Mouse (Mus musculus) intestine, embryonic 14.5 days (tissue): ENCODE measurements around the gene Eif1b. TPM values are rescaled to one million over a fixed set of nuclear protein-coding genes. Genes with fewer than 3 reads are reported as not detected.
A peak's percentile ranks its signal among the peaks of the same experiment; 100 is the strongest.

Source experiments
- ATAC-seq: fragments of 200-750 bp; cut with Nextera tagmentation; replicated peaks from 2 replicates; pipeline ENCODE4 v1.8.0; 2017; ENCODE audit warnings: low read depth, moderate number of reproducible peaks, moderate TSS enrichment, moderate library complexity; ENCODE audit not compliant: low FRiP score, low TSS enrichment
- DNase-seq: peaks from one replicate; pipeline ENCODE4 v3.0.0-alpha.2; 2018; ENCODE audit warnings: low spot score
- H3K27ac ChIP-seq: fragments of 300-500 bp; sonication (generic); 2 replicates; pipeline ENCODE4 v1.5.1; 2014; ENCODE audit warnings: low read depth, mild to moderate bottlenecking, control low read depth
- H3K27me3 ChIP-seq: fragments of 300-500 bp; sonication (generic); replicated peaks from 2 replicates; pipeline ENCODE4 v1.6.1; 2014; ENCODE audit warnings: low read length, control low read depth; ENCODE audit not compliant: control insufficient read depth, insufficient read depth
- H3K36me3 ChIP-seq: fragments of 300-500 bp; sonication (generic); 2 replicates; pipeline ENCODE4 v1.6.1; 2014; ENCODE audit warnings: low read length, control low read depth; ENCODE audit not compliant: control insufficient read depth, insufficient read depth
- H3K4me1 ChIP-seq: fragments of 300-500 bp; sonication (generic); replicated peaks from 2 replicates; pipeline ENCODE4 v1.6.1; 2014; ENCODE audit warnings: low read length, control low read depth, mixed read lengths; ENCODE audit not compliant: control insufficient read depth, insufficient read depth
- H3K4me2 ChIP-seq: fragments of 300-500 bp; sonication (generic); 2 replicates; pipeline ENCODE4 v1.6.1; 2014; ENCODE audit warnings: low read length
- H3K4me3 ChIP-seq: fragments of 300-500 bp; sonication (generic); 2 replicates; pipeline ENCODE4 v1.5.1; 2014; ENCODE audit warnings: low read depth, low read length, control low read depth, mixed read lengths
- H3K9ac ChIP-seq: fragments of 300-500 bp; sonication (generic); 2 replicates; pipeline ENCODE4 v1.6.1; 2014; ENCODE audit warnings: mild to moderate bottlenecking, low read length
- H3K9me3 ChIP-seq: fragments of 300-500 bp; sonication (generic); 2 replicates; pipeline ENCODE4 v1.6.1; 2016; ENCODE audit warnings: low read length, control low read depth; ENCODE audit not compliant: control insufficient read depth
- WGBS: fragments of 180-500 bp; shearing (Covaris S2); extraction: QIAGEN DNeasy Blood & Tissue Kit; methylation state at CpG from one replicate; pipeline ENCODE4 v1.1.7; 2014; 5-methylcytosine and 5-hydroxymethylcytosine counted together
- polyA plus RNA-seq: library from polyadenylated mRNA; unstranded; fragments of >200 nt; fragmentation: Nextera tagmentation; extraction: Ambion mirVana; gene quantifications from 2 replicates; pipeline ENCODE4 v1.2.1, GENCODE M21; 2014

Eif1b gene
- polyA plus RNA-seq, 1 experiment from 2014 or later, result 159 TPM

- no peaks in the 10 kb centered on the region for H3K27me3 ChIP-seq
Measured at GRCm38 (mm10) chr9:120504423-120504822, 12.4 kb downstream of the Eif1b start.

GRCm38 (mm10) chr9:120511781-120512180 is 19.7 kb downstream of the Eif1b start:
- no peak overlapping the region for H3K9ac ChIP-seq
- H3K27ac ChIP-seq, result no peak overlapping the region
- H3K27me3 ChIP-seq, result no peaks in the 10 kb centered on the region
- no peak for ATAC-seq
- H3K4me3 ChIP-seq, result no peak overlapping the region
- H3K4me1 ChIP-seq, result no peaks in the 10 kb centered on the region
- 82% methylated on average over 3 of the region's 3 CpGs for WGBS
- H3K4me2 ChIP-seq, result no peak overlapping the region
- H3K9me3 ChIP-seq, result peaks cover 2% of the 10 kb centered on the region; the same call in 1 of the 2 replicates
- no peak for DNase-seq
- no peaks in the 10 kb centered on the region for H3K36me3 ChIP-seq

More at GRCm38 (mm10) chr9:120504423-120504822, 12.4 kb downstream of the Eif1b start:
- DNase-seq (no peak), ATAC-seq (no peak)
- Histone ChIP-seq H3K9me3 (peaks cover 6% of the 10 kb centered on the region; the same call in 1 of the 2 replicates), H3K4me3 (no peak overlapping the region), H3K4me1 (no peaks in the 10 kb centered on the region), H3K36me3 (no peaks in the 10 kb centered on the region), H3K4me2 (no peak overlapping the region), H3K9ac (no peak overlapping the region), H3K27ac (no peak overlapping the region)
- 74% methylated on average over 2 of the region's 2 CpGs for WGBS

- no peak overlapping the region for H3K9ac ChIP-seq
- no peak overlapping the region for H3K4me2 ChIP-seq
- H3K27ac ChIP-seq, result no peak overlapping the region
- no peaks in the 10 kb centered on the region for H3K27me3 ChIP-seq
- DNase-seq (no peak), ATAC-seq (no peak)
- H3K9me3 ChIP-seq, result no peaks in the 10 kb centered on the region
- H3K4me1 ChIP-seq, result no peaks in the 10 kb centered on the region
- WGBS, result 71% methylated on average over 8 of the region's 8 CpGs
- no peak overlapping the region for H3K4me3 ChIP-seq
- no peaks in the 10 kb centered on the region for H3K36me3 ChIP-seq
Measured at GRCm38 (mm10) chr9:120516720-120517119, 24.7 kb downstream of the Eif1b start.

GRCm38 (mm10) chr9:120518946-120519345 is 26.9 kb downstream of the Eif1b start:
- ATAC-seq, result no peak
- 74% methylated on average over 3 of the region's 3 CpGs for WGBS

GRCm38 (mm10) chr9:120519469-120520125 is 27.6 kb downstream of the Eif1b start:
- Histone ChIP-seq H3K27ac (no peak overlapping the region), H3K4me1 (no peaks in the 10 kb centered on the region), H3K9me3 (no peaks in the 10 kb centered on the region), H3K27me3 (no peaks in the 10 kb centered on the region), H3K4me2 (peak overlapping the region; percentile 14; the same call in 1 of the 2 replicates), H3K9ac (no peak overlapping the region), H3K36me3 (no peaks in the 10 kb centered on the region), H3K4me3 (no peak overlapping the region)
- ATAC-seq (no peak), DNase-seq (peak; percentile 61)
- WGBS, result 40% methylated on average over 19 of the region's 19 CpGs

More at GRCm38 (mm10) chr9:120518946-120519345, 26.9 kb downstream of the Eif1b start:
- Histone ChIP-seq H3K9me3 (no peaks in the 10 kb centered on the region), H3K4me3 (no peak overlapping the region), H3K27ac (no peak overlapping the region), H3K36me3 (no peaks in the 10 kb centered on the region), H3K9ac (no peak overlapping the region), H3K4me1 (no peaks in the 10 kb centered on the region), H3K27me3 (no peaks in the 10 kb centered on the region), H3K4me2 (no peak overlapping the region)
- no peak for DNase-seq

GRCm38 (mm10) chr9:120521161-120521560 is 29.1 kb downstream of the Eif1b start:
- WGBS, result 86% methylated on average over 1 of the region's 1 CpGs
- no peak overlapping the region for H3K9ac ChIP-seq

GRCm38 (mm10) chr9:120527270-120527669 is 35.2 kb downstream of the Eif1b start:
- Histone ChIP-seq H3K9me3 (no peaks in the 10 kb centered on the region), H3K27ac (no peak overlapping the region), H3K9ac (no peak overlapping the region), H3K4me1 (no peaks in the 10 kb centered on the region), H3K36me3 (no peaks in the 10 kb centered on the region), H3K4me2 (no peak overlapping the region), H3K4me3 (no peak overlapping the region), H3K27me3 (no peaks in the 10 kb centered on the region)
- DNase-seq (no peak), ATAC-seq (no peak)
- WGBS, result 81% methylated on average over 4 of the region's 4 CpGs

More at GRCm38 (mm10) chr9:120521161-120521560, 29.1 kb downstream of the Eif1b start:
- H3K36me3 ChIP-seq, result no peaks in the 10 kb centered on the region
- no peaks in the 10 kb centered on the region for H3K4me1 ChIP-seq
- no peak for DNase-seq
- no peak for ATAC-seq
- no peak overlapping the region for H3K27ac ChIP-seq
- no peaks in the 10 kb centered on the region for H3K9me3 ChIP-seq
- H3K27me3 ChIP-seq, result no peaks in the 10 kb centered on the region
- H3K4me3 ChIP-seq, result no peak overlapping the region
- no peak overlapping the region for H3K4me2 ChIP-seq

- DNase-seq (no peak), ATAC-seq (no peak)
- H3K4me3 ChIP-seq, result no peak overlapping the region
- H3K9ac ChIP-seq, result no peak overlapping the region
- no peak overlapping the region for H3K27ac ChIP-seq
- H3K27me3 ChIP-seq, result no peaks in the 10 kb centered on the region
- WGBS, result 90% methylated on average over 8 of the region's 8 CpGs
- H3K4me2 ChIP-seq, result no peak overlapping the region
- no peaks in the 10 kb centered on the region for H3K4me1 ChIP-seq
- no peaks in the 10 kb centered on the region for H3K36me3 ChIP-seq
- no peaks in the 10 kb centered on the region for H3K9me3 ChIP-seq
Measured at GRCm38 (mm10) chr9:120527919-120528318, 35.9 kb downstream of the Eif1b start.
